Mouse (Mus musculus) myocyte (in vitro differentiated cells): ENCODE data around the gene Nell1. TPM values are rescaled to one million over a fixed set of nuclear protein-coding genes. Genes with fewer than 3 reads are reported as not detected.

Source experiments
- H3K27me3 ChIP-seq: one replicate; pipeline ENCODE4 v1.6.1; 2011; ENCODE audit not compliant: control insufficient read depth, insufficient read depth, insufficient read length
- H3K36me3 ChIP-seq: one replicate; pipeline ENCODE4 v1.6.1; 2011; ENCODE audit not compliant: control insufficient read depth, insufficient read depth
- H3K4me2 ChIP-seq: one replicate; pipeline ENCODE4 v1.6.1; 2011; ENCODE audit warnings: low read depth, control low read depth
- H3K4me3 ChIP-seq: one replicate; pipeline ENCODE4 v1.5.1; 2011; ENCODE audit warnings: mild to moderate bottlenecking, control low read depth, moderate library complexity
- H3K79me2 ChIP-seq: one replicate; pipeline ENCODE4 v1.6.1; 2011; ENCODE audit not compliant: control insufficient read depth, insufficient read depth
- H3ac ChIP-seq: one replicate; pipeline ENCODE4 v1.6.1; 2011; ENCODE audit not compliant: control insufficient read depth, insufficient read length
- CEBPB ChIP-seq: IDR thresholded peaks from 2 replicates; pipeline ENCODE4 v1.6.1; 2011; ENCODE audit warnings: mild to moderate bottlenecking, moderate library complexity; ENCODE audit not compliant: poor library complexity, insufficient read depth, severe bottlenecking
- E2F4 ChIP-seq: IDR thresholded peaks from one replicate; pipeline ENCODE4 v1.6.1; 2011; ENCODE audit warnings: mild to moderate bottlenecking, control low read depth, moderate library complexity; ENCODE audit not compliant: insufficient read depth
- MAX ChIP-seq: IDR thresholded peaks from one replicate; pipeline ENCODE4 v1.6.1; 2011; ENCODE audit warnings: low read depth, mild to moderate bottlenecking, control low read depth
- MYOD1 ChIP-seq, 3 experiments: IDR thresholded peaks; one replicate each; pipeline ENCODE4 v1.6.1; 2011; ENCODE audit warnings: control low read depth in 2 of 3, low read depth in 2 of 3, mild to moderate bottlenecking in 2 of 3, moderate library complexity in 1 of 3; ENCODE audit not compliant: insufficient read length in 2 of 3, control insufficient read depth in 1 of 3
- MYOG ChIP-seq, 3 experiments: IDR thresholded peaks; one replicate each; pipeline ENCODE4 v1.6.1; 2011; ENCODE audit warnings: control low read depth in 2 of 3, low read depth in 2 of 3, mild to moderate bottlenecking in 2 of 3; ENCODE audit not compliant: insufficient read length in 2 of 3, control insufficient read depth in 1 of 3, insufficient read depth in 1 of 3
- POLR2A ChIP-seq: IDR thresholded peaks from one replicate; pipeline ENCODE4 v1.6.1; 2011; ENCODE audit warnings: low read depth, mild to moderate bottlenecking, control low read depth, moderate library complexity; ENCODE audit not compliant: insufficient read length
- POLR2AphosphoS2 ChIP-seq: IDR thresholded peaks from one replicate; pipeline ENCODE4 v1.6.1; 2011; ENCODE audit warnings: low read depth, control low read depth; ENCODE audit not compliant: insufficient read length
- REST ChIP-seq: IDR thresholded peaks from one replicate; pipeline ENCODE4 v1.6.1; 2011; ENCODE audit warnings: mild to moderate bottlenecking, control low read depth, moderate library complexity; ENCODE audit not compliant: insufficient read depth, insufficient read length
- SRF ChIP-seq: IDR thresholded peaks from one replicate; pipeline ENCODE4 v1.6.1; 2011; ENCODE audit warnings: low read depth; ENCODE audit not compliant: control insufficient read depth, insufficient read length
- TCF12 ChIP-seq: IDR thresholded peaks from one replicate; pipeline ENCODE4 v1.6.1; 2011; ENCODE audit warnings: mild to moderate bottlenecking, control low read depth; ENCODE audit not compliant: poor library complexity, insufficient read depth, severe bottlenecking
- TCF3 ChIP-seq: IDR thresholded peaks from one replicate; pipeline ENCODE4 v1.6.1; 2011; ENCODE audit warnings: low read depth, control low read depth; ENCODE audit not compliant: insufficient read length
- USF1 ChIP-seq: IDR thresholded peaks from one replicate; pipeline ENCODE4 v1.6.1; 2011; ENCODE audit warnings: low read depth, mild to moderate bottlenecking, control low read depth, moderate library complexity
- polyA plus RNA-seq: library from polyadenylated mRNA; unstranded; fragments of >200 nt; fragmentation: generic; extraction: Trizol; gene quantifications from one replicate; pipeline ENCODE4 v1.2.1, GENCODE M21; 2012; ENCODE audit warnings: missing spikeins

Gene Nell1
- polyA plus RNA-seq, 1 experiment, result not detected

DNA sequence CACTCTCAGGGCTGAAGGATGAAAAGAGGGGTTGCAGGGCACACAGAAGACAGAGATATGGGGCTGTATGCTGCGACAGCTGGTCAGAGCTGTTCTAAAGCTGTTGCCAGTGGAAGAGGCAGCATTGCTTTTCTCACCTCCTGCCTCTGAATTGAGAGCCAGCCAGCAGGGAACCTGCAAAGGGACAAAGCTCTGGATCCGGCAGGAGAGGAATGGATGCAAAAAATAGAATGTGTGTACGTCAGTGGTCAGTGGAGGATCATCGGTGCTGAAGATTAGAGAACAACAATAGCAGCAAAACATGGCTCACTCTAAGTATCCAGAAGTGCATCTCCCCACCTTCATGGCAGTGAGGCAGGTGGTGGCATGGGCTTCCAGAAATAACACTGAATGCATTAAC lies 507.3 kb downstream of the Nell1 start:
- no peak for TF ChIP-seq E2F4
- TF ChIP-seq CEBPB, result no peak
- TF ChIP-seq USF1, result no peak
- no peak for TF ChIP-seq REST
- TF ChIP-seq MYOG (IDR thresholded peaks at IDR 0.05; ENCODE audit: control insufficient read depth in 1 of 3, insufficient read depth in 1 of 3, insufficient read length in 2 of 3, low read depth in 2 of 3), result no peak
- no peak for TF ChIP-seq TCF3
- TF ChIP-seq POLR2A, result no peak
- TF ChIP-seq MYOD1 (IDR thresholded peaks at IDR 0.05; ENCODE audit: control insufficient read depth in 1 of 3, insufficient read length in 2 of 3, low read depth in 2 of 3), result no peak
- H3ac ChIP-seq, result no peak overlapping the region

GRCm38 (mm10) chr7:50485304-50485703 lies 510.6 kb downstream of the Nell1 start:
- no peaks in the 10 kb centered on the region for H3K79me2 ChIP-seq
- H3K36me3 ChIP-seq, result no peaks in the 10 kb centered on the region
- no peak overlapping the region for H3K4me3 ChIP-seq
- H3K4me2 ChIP-seq, result no peak overlapping the region
- TF ChIP-seq TCF3 (no peak), REST (no peak), SRF (no peak), CEBPB (no peak), TCF12 (no peak), MYOG (IDR thresholded peaks at IDR 0.05; ENCODE audit: control insufficient read depth in 1 of 3, insufficient read depth in 1 of 3, insufficient read length in 2 of 3, low read depth in 2 of 3) (no peak), POLR2A (no peak)
- H3K27me3 ChIP-seq, result no peaks in the 10 kb centered on the region
- H3ac ChIP-seq, result no peak overlapping the region

More for the DNA sequence above, 507.3 kb downstream of the Nell1 start:
- H3K4me3 ChIP-seq, result no peak overlapping the region
- no peak overlapping the region for H3K4me2 ChIP-seq
- H3K79me2 ChIP-seq, result no peaks in the 10 kb centered on the region
- no peaks in the 10 kb centered on the region for H3K36me3 ChIP-seq
- no peaks in the 10 kb centered on the region for H3K27me3 ChIP-seq

DNA sequence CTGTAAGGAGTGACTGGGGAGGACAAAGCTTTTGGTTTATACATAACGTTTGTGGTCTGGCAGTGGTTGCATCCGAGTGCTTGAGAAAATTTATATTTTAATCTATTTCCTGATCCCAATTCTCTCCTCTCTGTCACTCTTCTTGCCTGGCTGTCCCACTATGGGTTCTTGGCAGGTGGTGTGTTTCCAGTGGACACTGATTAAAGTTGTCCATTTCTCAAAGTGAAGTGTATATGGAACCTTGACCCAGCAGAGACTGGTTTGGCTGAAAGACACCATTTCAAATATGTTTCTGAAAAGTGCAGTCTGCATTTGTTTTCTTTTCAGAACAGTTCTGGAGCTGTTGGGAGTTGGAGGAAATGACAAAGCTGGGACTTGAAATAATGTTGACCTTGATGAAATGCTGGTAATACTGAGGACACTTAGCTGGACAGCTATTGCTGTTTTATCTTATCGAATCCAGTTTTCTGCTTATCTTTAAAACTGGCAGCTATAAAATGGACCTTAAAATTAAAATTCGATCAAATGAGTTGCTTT lies 512.3 kb downstream of the Nell1 start:
- TF ChIP-seq E2F4 (no peak), REST (no peak), TCF12 (no peak), MYOD1 (IDR thresholded peaks at IDR 0.05; ENCODE audit: control insufficient read depth in 1 of 3, insufficient read length in 2 of 3, low read depth in 2 of 3) (no peak), SRF (no peak), USF1 (no peak), TCF3 (no peak), POLR2AphosphoS2 (no peak), POLR2A (no peak), MYOG (IDR thresholded peaks at IDR 0.05; ENCODE audit: control insufficient read depth in 1 of 3, insufficient read depth in 1 of 3, insufficient read length in 2 of 3, low read depth in 2 of 3) (no peak), MAX (no peak), CEBPB (no peak)
- H3K4me2 ChIP-seq, result no peak overlapping the region

DNA sequence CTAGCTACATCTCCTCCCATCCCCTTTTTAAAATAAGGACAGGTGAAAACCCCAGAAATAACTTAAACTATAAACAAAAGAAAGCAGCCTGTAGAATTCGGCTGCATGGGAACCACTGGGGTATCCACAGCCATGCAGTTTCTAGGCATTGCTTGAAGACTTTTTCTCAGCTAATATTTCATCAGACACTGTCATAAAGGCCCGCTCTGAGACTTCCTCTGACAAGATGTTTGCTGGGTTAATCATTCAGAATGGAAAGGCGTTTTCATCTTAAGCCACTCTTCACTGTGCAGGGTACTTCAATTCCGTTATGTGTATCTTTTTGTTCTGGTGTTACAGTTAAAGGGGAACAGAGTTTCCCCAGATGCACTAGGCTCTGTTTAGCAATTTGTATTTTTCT lies 526.9 kb downstream of the Nell1 start:
- no peaks in the 10 kb centered on the region for H3K79me2 ChIP-seq
- no peak overlapping the region for H3K4me2 ChIP-seq
- no peak overlapping the region for H3K4me3 ChIP-seq
- H3K36me3 ChIP-seq, result no peaks in the 10 kb centered on the region
- TF ChIP-seq POLR2AphosphoS2 (no peak), TCF12 (no peak), POLR2A (no peak), E2F4 (no peak), REST (no peak), SRF (no peak), MYOD1 (IDR thresholded peaks at IDR 0.05; ENCODE audit: control insufficient read depth in 1 of 3, insufficient read length in 2 of 3, low read depth in 2 of 3) (no peak), MAX (no peak), TCF3 (no peak), MYOG (IDR thresholded peaks at IDR 0.05; ENCODE audit: control insufficient read depth in 1 of 3, insufficient read depth in 1 of 3, insufficient read length in 2 of 3, low read depth in 2 of 3) (no peak), USF1 (no peak)
- no peak overlapping the region for H3ac ChIP-seq
- H3K27me3 ChIP-seq, result no peaks in the 10 kb centered on the region

More for the DNA sequence above, 512.3 kb downstream of the Nell1 start:
- Histone ChIP-seq H3K27me3 (no peaks in the 10 kb centered on the region), H3K79me2 (no peaks in the 10 kb centered on the region), H3ac (no peak overlapping the region), H3K36me3 (no peaks in the 10 kb centered on the region), H3K4me3 (no peak overlapping the region)

GRCm38 (mm10) chr7:50507047-50507446 lies 532.4 kb downstream of the Nell1 start:
- TF ChIP-seq POLR2A, result no peak
- no peak for TF ChIP-seq MYOG (IDR thresholded peaks at IDR 0.05; ENCODE audit: control insufficient read depth in 1 of 3, insufficient read depth in 1 of 3, insufficient read length in 2 of 3, low read depth in 2 of 3)
- no peak for TF ChIP-seq USF1
- no peak for TF ChIP-seq REST
- TF ChIP-seq TCF3, result no peak
- no peak overlapping the region for H3K4me2 ChIP-seq
- H3K36me3 ChIP-seq, result no peaks in the 10 kb centered on the region
- no peak overlapping the region for H3K4me3 ChIP-seq
- no peaks in the 10 kb centered on the region for H3K79me2 ChIP-seq
- H3ac ChIP-seq, result no peak overlapping the region
- no peaks in the 10 kb centered on the region for H3K27me3 ChIP-seq
